Mouse (Mus musculus): ENCODE measurements around the gene Dach1.

GRCm38 (mm10) chr14:98046960-98047359 lies 122.6 kb downstream of the Dach1 start:
- no peak for TF ChIP-seq CTCF (IDR thresholded peaks at IDR 0.05; ENCODE audit: extremely low read depth, insufficient read depth, insufficient read length, insufficient replicate concordance)
- TF ChIP-seq POLR2A (IDR thresholded peaks at IDR 0.05; ENCODE audit: low read depth, low read length): no peak
